Mouse (Mus musculus): ENCODE data around the gene Syngap1.
A peak's percentile ranks its signal among the peaks of the same experiment; 100 is the strongest.
"Not testable (repeated sequence)": the region's sequence is repeated elsewhere in the genome, so short reads cannot be mapped to it uniquely, and the experiment has no call there.

The Syngap1 gene

GRCm38 (mm10) chr17:26956309-26956708 is 15.3 kb downstream of the Syngap1 start:
- no peak for DNase-seq (ENCODE audit: low read depth, low spot score)

GRCm38 (mm10) chr17:26956895-26957294 is 15.8 kb downstream of the Syngap1 start:
- no peak for DNase-seq (ENCODE audit: low read depth, low spot score)

- DNase-seq (ENCODE audit: low read depth, low spot score): no peak
These were observed 16.8 kb downstream of the Syngap1 start for GRCm38 (mm10) chr17:26957872-26958271.

- DNase-seq (ENCODE audit: low read depth, low spot score): no peak
These were observed 17.8 kb downstream of the Syngap1 start for GRCm38 (mm10) chr17:26958880-26959279.

- DNase-seq (ENCODE audit: low read depth, low spot score): no peak
These were observed 18.8 kb downstream of the Syngap1 start for GRCm38 (mm10) chr17:26959815-26960214.

- DNase-seq (ENCODE audit: low read depth, low spot score): no peak
These were observed 20.7 kb downstream of the Syngap1 start for GRCm38 (mm10) chr17:26961572-26962240.

GRCm38 (mm10) chr17:26966993-26967392 is 25.9 kb downstream of the Syngap1 start:
- DNase-seq (ENCODE audit: low read depth, low spot score): no peak

- no peak for DNase-seq (ENCODE audit: low read depth, low spot score)
These were observed 26.4 kb downstream of the Syngap1 start for GRCm38 (mm10) chr17:26967477-26967876.

- no peak for DNase-seq (ENCODE audit: low read depth, low spot score)
These were observed 27.2 kb downstream of the Syngap1 start for GRCm38 (mm10) chr17:26968200-26968611.

GRCm38 (mm10) chr17:26969257-26969656 is 28.2 kb downstream of the Syngap1 start:
- DNase-seq (ENCODE audit: low read depth, low spot score): no peak

- no peak for DNase-seq (ENCODE audit: low read depth, low spot score)
These were observed 29.2 kb downstream of the Syngap1 start for GRCm38 (mm10) chr17:26970221-26970620.

- DNase-seq (ENCODE audit: low read depth, low spot score): no peak
These were observed 30.3 kb downstream of the Syngap1 start for GRCm38 (mm10) chr17:26971247-26971905.

GRCm38 (mm10) chr17:26972107-26972506 is 31.1 kb downstream of the Syngap1 start:
- DNase-seq (ENCODE audit: low read depth, low spot score): no peak

- peak; percentile 84 for DNase-seq (ENCODE audit: low read depth, low spot score)
These were observed 31.9 kb downstream of the Syngap1 start, which contains the start of gene Zbtb9 for GRCm38 (mm10) chr17:26972703-26973574. Gene Zbtb9 (plus strand): TSS chr17:26973167.

- DNase-seq (ENCODE audit: low read depth, low spot score): no peak
These were observed 33.5 kb downstream of the Syngap1 start for GRCm38 (mm10) chr17:26974547-26974946.

- DNase-seq (ENCODE audit: low read depth, low spot score): no peak
These were observed 34.4 kb downstream of the Syngap1 start for GRCm38 (mm10) chr17:26975415-26975814.

GRCm38 (mm10) chr17:26977354-26977753 is 36.3 kb downstream of the Syngap1 start:
- not testable (repeated sequence) for DNase-seq (ENCODE audit: low read depth, low spot score)

- no peak for DNase-seq (ENCODE audit: low read depth, low spot score)
These were observed 38.4 kb downstream of the Syngap1 start for GRCm38 (mm10) chr17:26979426-26979825.

GRCm38 (mm10) chr17:26981050-26981449 is 40.0 kb downstream of the Syngap1 start:
- DNase-seq (ENCODE audit: low read depth, low spot score): no peak

GRCm38 (mm10) chr17:26983382-26983781 is 42.3 kb downstream of the Syngap1 start:
- DNase-seq (ENCODE audit: low read depth, low spot score): no peak

GRCm38 (mm10) chr17:26985503-26986179 is 44.6 kb downstream of the Syngap1 start:
- DNase-seq (ENCODE audit: low read depth, low spot score): no peak

GRCm38 (mm10) chr17:26990521-26990920 is 49.5 kb downstream of the Syngap1 start:
- no peak for DNase-seq (ENCODE audit: low read depth, low spot score)
